Mouse (Mus musculus): ENCODE data around the gene Srp68. TPM values are rescaled to one million over a fixed set of nuclear protein-coding genes. Genes with fewer than 3 reads are reported as not detected.
A peak's percentile ranks its signal among the peaks of the same experiment; 100 is the strongest.

The Srp68 gene
- polyA plus RNA-seq, 1 experiment = 49.3 TPM

DNA sequence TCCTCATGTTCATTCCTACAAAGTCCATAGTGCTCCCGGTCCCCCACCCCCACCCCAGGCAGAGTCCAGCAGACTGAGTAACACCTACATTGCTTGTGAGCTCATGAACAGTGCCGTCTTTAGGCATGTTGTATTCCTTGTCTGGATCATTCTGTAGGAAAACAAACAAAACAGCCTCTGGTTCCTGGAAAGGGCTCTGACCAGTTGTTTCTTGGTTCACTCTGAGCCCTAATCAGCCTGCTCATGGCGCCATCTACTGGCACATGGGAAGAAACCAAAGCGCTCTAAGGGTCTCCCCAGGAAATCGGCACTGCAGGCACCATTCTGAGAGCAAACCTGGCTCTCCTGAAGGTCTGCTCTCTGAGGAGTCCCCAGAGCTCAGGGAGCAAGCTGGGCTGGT, 20.3 kb upstream of the Srp68 start:
- Histone ChIP-seq H3K36me3 (ENCODE audit: control insufficient read depth, insufficient read depth, low read length) (peaks cover 1% of the 10 kb centered on the region), H3K27me3 (ENCODE audit: control insufficient read depth, insufficient read depth, low read length) (no peaks in the 10 kb centered on the region), H3K27ac (ENCODE audit: control insufficient read depth, insufficient read depth, low read depth, low read length) (no peak overlapping the region), H3K4me1 (ENCODE audit: control insufficient read depth, insufficient read depth, low read length) (no peaks in the 10 kb centered on the region; the same call in 1 of the 2 replicates), H3K4me3 (ENCODE audit: control insufficient read depth, low read depth, low read length) (no peak overlapping the region)
- TF ChIP-seq CTCF (IDR thresholded peaks at IDR 0.05; ENCODE audit: control insufficient read depth, insufficient read depth, insufficient replicate concordance, low read depth, low read length) = peak; percentile 35; the same call in 1 of the 2 replicates
- no peak for TF ChIP-seq POLR2A (IDR thresholded peaks at IDR 0.05; ENCODE audit: control insufficient read depth, low read depth, low read length)

DNA sequence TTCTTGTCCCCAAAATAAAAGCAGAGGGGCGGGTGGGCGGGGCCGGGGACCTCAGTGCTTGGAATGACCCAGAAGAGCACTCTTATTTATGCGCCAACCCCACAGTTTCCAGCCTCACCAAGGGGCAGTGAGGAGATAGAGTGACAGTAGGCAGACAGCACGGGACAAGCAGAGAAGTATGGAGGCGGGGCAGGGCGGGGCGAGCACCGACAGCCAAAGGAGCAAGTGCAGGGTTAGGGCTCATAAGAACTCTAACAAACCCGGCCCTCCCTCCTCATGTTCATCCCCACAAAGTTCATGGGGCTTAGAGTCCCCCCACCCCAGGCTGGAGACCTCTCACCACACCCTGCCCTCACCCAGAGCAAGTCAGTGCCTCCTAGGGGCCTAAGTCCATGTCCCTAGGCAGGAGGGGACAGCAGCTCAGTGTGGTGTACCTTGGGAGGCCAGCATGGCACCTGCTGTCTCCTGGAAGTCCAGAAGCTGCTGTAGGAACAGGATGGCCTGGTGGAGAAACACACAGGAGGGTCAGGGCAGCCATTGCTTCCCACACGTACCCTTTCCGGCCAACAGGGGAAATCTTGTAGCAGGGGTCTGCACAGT, 19.6 kb upstream of the Srp68 start:
- peaks cover 1% of the 10 kb centered on the region for H3K36me3 ChIP-seq (ENCODE audit: control insufficient read depth, insufficient read depth, low read length)
- no peaks in the 10 kb centered on the region; the same call in 1 of the 2 replicates for H3K4me1 ChIP-seq (ENCODE audit: control insufficient read depth, insufficient read depth, low read length)
- H3K4me3 ChIP-seq (ENCODE audit: control insufficient read depth, low read depth, low read length) = no peak overlapping the region
- no peak overlapping the region for H3K27ac ChIP-seq (ENCODE audit: control insufficient read depth, insufficient read depth, low read depth, low read length)
- TF ChIP-seq CTCF (IDR thresholded peaks at IDR 0.05; ENCODE audit: control insufficient read depth, insufficient read depth, insufficient replicate concordance, low read depth, low read length) = no peak
- TF ChIP-seq POLR2A (IDR thresholded peaks at IDR 0.05; ENCODE audit: control insufficient read depth, low read depth, low read length) = no peak
- no peaks in the 10 kb centered on the region for H3K27me3 ChIP-seq (ENCODE audit: control insufficient read depth, insufficient read depth, low read length)

DNA sequence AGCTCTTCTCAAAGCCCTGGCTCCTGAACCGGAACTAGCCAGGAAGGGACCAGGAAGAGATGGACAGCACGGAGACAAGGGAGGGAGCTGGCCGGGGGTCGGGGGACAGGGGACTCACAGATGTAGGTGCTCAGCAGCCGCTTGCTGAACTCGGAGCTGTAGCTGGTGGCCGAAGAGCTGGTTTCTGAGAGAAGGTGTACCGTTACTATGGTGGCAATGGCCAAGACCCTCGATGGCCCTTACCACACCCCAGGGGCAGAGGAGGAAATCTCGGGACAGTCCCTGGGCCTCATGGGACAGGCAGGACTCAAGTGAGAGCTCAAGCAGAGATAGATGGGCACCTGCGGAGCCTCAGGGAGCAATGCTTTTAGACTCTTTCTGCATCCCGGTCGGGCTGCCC, 18.4 kb upstream of the Srp68 start:
- Histone ChIP-seq H3K36me3 (ENCODE audit: control insufficient read depth, insufficient read depth, low read length) (peaks cover 3% of the 10 kb centered on the region), H3K4me1 (ENCODE audit: control insufficient read depth, insufficient read depth, low read length) (no peaks in the 10 kb centered on the region; the same call in 1 of the 2 replicates), H3K27ac (ENCODE audit: control insufficient read depth, insufficient read depth, low read depth, low read length) (no peak overlapping the region), H3K4me3 (ENCODE audit: control insufficient read depth, low read depth, low read length) (no peak overlapping the region), H3K27me3 (ENCODE audit: control insufficient read depth, insufficient read depth, low read length) (no peaks in the 10 kb centered on the region)
- TF ChIP-seq CTCF (IDR thresholded peaks at IDR 0.05; ENCODE audit: control insufficient read depth, insufficient read depth, insufficient replicate concordance, low read depth, low read length) (no peak), POLR2A (IDR thresholded peaks at IDR 0.05; ENCODE audit: control insufficient read depth, low read depth, low read length) (no peak)

DNA sequence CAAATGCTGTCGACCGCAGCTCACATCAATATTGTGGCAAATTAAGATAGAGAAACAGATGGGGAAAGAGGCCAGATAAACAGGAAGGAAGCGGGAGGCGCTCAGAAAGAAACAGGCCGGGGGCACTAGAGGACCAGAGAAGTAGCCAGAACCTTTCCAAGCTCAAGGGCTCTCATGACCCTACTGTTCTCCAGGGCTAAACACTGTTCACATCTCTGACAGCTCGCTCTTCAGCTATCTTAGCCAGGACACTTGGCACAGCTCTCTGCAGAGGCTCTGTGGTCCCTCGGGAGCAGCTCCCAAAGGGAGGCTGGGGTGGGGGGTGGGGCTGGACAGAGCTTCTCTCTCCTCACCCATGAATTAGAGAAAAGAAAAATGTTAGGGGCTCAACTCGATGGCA, 16.5 kb upstream of the Srp68 start:
- H3K27ac ChIP-seq (ENCODE audit: control insufficient read depth, insufficient read depth, low read depth, low read length) = no peak overlapping the region
- no peaks in the 10 kb centered on the region for H3K27me3 ChIP-seq (ENCODE audit: control insufficient read depth, insufficient read depth, low read length)
- no peak for TF ChIP-seq POLR2A (IDR thresholded peaks at IDR 0.05; ENCODE audit: control insufficient read depth, low read depth, low read length)
- no peak for TF ChIP-seq CTCF (IDR thresholded peaks at IDR 0.05; ENCODE audit: control insufficient read depth, insufficient read depth, insufficient replicate concordance, low read depth, low read length)
- H3K36me3 ChIP-seq (ENCODE audit: control insufficient read depth, insufficient read depth, low read length) = peaks cover 3% of the 10 kb centered on the region
- no peak overlapping the region for H3K4me3 ChIP-seq (ENCODE audit: control insufficient read depth, low read depth, low read length)
- H3K4me1 ChIP-seq (ENCODE audit: control insufficient read depth, insufficient read depth, low read length) = no peaks in the 10 kb centered on the region

DNA sequence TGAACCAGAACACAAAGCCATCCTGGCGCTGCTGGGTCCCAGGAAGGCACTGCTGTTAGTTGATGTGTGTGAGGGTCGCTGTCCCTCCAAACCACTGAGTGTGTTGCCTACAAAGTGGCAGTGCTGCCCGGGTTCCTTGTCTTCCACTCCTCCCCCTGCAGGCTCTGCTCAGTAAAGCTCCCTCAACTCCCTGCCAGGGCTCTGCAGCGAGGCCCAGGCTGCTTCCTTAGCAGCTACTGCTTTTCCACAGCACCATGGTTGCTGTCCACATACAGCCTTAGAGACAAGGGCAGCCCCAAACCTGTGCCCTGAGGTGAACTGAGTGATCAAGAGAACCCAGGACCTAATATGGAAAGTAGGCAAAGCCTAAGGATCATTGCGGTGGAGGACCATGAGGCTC, 13.3 kb upstream of the Srp68 start:
- TF ChIP-seq CTCF (IDR thresholded peaks at IDR 0.05; ENCODE audit: control insufficient read depth, insufficient read depth, insufficient replicate concordance, low read depth, low read length) = no peak
- no peak for TF ChIP-seq POLR2A (IDR thresholded peaks at IDR 0.05; ENCODE audit: control insufficient read depth, low read depth, low read length)
- peaks cover 2% of the 10 kb centered on the region for H3K36me3 ChIP-seq (ENCODE audit: control insufficient read depth, insufficient read depth, low read length)
- peaks cover 6% of the 10 kb centered on the region for H3K4me1 ChIP-seq (ENCODE audit: control insufficient read depth, insufficient read depth, low read length)
- no peak overlapping the region for H3K27ac ChIP-seq (ENCODE audit: control insufficient read depth, insufficient read depth, low read depth, low read length)
- no peaks in the 10 kb centered on the region for H3K27me3 ChIP-seq (ENCODE audit: control insufficient read depth, insufficient read depth, low read length)
- no peak overlapping the region for H3K4me3 ChIP-seq (ENCODE audit: control insufficient read depth, low read depth, low read length)

DNA sequence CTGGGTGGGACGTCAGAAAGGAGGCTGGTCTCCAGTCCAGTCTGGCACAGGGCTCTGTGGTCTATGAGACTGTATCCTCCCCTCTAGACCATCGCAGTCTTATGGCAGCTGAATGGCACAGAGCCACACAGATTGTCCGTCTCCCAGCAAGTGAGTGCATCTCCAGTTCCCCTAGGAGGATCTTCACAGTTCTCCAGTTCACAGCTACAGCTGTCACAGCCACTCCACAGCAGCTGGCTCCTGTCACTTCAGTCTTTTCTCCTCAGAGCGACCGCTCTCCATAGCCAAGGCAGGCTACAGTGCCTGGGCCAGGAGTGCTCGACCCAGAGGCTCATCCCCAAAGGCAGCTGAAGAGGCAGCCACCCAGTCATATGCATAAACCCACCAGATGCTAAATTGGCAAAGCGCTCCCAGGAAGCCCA, 11.8 kb upstream of the Srp68 start:
- H3K27me3 ChIP-seq (ENCODE audit: control insufficient read depth, insufficient read depth, low read length) = no peaks in the 10 kb centered on the region
- TF ChIP-seq CTCF (IDR thresholded peaks at IDR 0.05; ENCODE audit: control insufficient read depth, insufficient read depth, insufficient replicate concordance, low read depth, low read length) = no peak
- H3K4me3 ChIP-seq (ENCODE audit: control insufficient read depth, low read depth, low read length) = no peak overlapping the region
- no peak overlapping the region for H3K27ac ChIP-seq (ENCODE audit: control insufficient read depth, insufficient read depth, low read depth, low read length)
- H3K36me3 ChIP-seq (ENCODE audit: control insufficient read depth, insufficient read depth, low read length) = peaks cover 2% of the 10 kb centered on the region
- H3K4me1 ChIP-seq (ENCODE audit: control insufficient read depth, insufficient read depth, low read length) = peaks cover 6% of the 10 kb centered on the region

DNA sequence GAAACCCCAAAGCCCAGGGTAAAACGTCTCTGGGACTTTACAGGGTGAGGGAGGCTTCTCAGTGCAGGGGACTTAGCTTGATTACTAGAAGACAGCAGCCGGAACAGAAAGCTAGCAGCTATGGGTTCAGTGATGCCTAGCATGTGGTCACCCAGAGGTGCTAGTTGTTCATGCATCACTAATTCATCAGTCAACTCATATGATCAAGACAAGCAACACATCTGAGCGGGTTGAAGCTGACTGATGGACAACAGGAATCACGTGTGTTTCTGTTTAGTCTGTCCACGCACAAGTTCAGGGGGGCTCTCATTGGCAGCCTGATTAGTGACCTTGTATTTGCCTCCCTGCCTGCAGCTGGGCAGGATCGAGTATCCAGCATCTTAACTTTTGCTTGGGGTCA, 10.0 kb upstream of the Srp68 start:
- no peak overlapping the region for H3K27ac ChIP-seq (ENCODE audit: control insufficient read depth, insufficient read depth, low read depth, low read length)
- H3K4me3 ChIP-seq (ENCODE audit: control insufficient read depth, low read depth, low read length) = no peak overlapping the region
- peaks cover 2% of the 10 kb centered on the region; the same call in 1 of the 2 replicates for H3K36me3 ChIP-seq (ENCODE audit: control insufficient read depth, insufficient read depth, low read length)
- no peaks in the 10 kb centered on the region for H3K27me3 ChIP-seq (ENCODE audit: control insufficient read depth, insufficient read depth, low read length)
- no peak for TF ChIP-seq POLR2A (IDR thresholded peaks at IDR 0.05; ENCODE audit: control insufficient read depth, low read depth, low read length)
- TF ChIP-seq CTCF (IDR thresholded peaks at IDR 0.05; ENCODE audit: control insufficient read depth, insufficient read depth, insufficient replicate concordance, low read depth, low read length) = no peak
- H3K4me1 ChIP-seq (ENCODE audit: control insufficient read depth, insufficient read depth, low read length) = peaks cover 6% of the 10 kb centered on the region

All from testis, adult 2 months (tissue).